Mouse (Mus musculus) C2C12 (cell line): ENCODE data around the gene Neurl1b. TPM values are rescaled to one million over a fixed set of nuclear protein-coding genes. Genes with fewer than 3 reads are reported as not detected.

ENCODE experiments used
- H3K27me3 ChIP-seq: one replicate; pipeline ENCODE4 v1.6.1; 2011; ENCODE audit not compliant: control insufficient read depth, insufficient read depth, insufficient read length
- H3K36me3 ChIP-seq: one replicate; pipeline ENCODE4 v1.6.1; 2011; ENCODE audit not compliant: control insufficient read depth, insufficient read depth
- H3K4me3 ChIP-seq: one replicate; pipeline ENCODE4 v1.5.1; 2011; ENCODE audit warnings: mild to moderate bottlenecking, control low read depth; ENCODE audit not compliant: poor library complexity, insufficient read depth, severe bottlenecking
- H3K79me2 ChIP-seq: one replicate; pipeline ENCODE4 v1.6.1; 2011; ENCODE audit not compliant: control insufficient read depth, insufficient read depth
- H3K79me3 ChIP-seq: one replicate; pipeline ENCODE4 v1.6.1; 2011; ENCODE audit warnings: low read depth, control low read depth
- H3ac ChIP-seq: one replicate; pipeline ENCODE3; 2011; ENCODE audit warnings: low read depth; ENCODE audit not compliant: control insufficient read depth, insufficient read length
- CEBPB ChIP-seq: IDR thresholded peaks from one replicate; pipeline ENCODE4 v1.6.1; 2011; ENCODE audit warnings: low read depth, mild to moderate bottlenecking, control low read depth, moderate library complexity
- CTCF ChIP-seq: IDR thresholded peaks from one replicate; pipeline ENCODE4 v1.5.1; 2011; ENCODE audit not compliant: control insufficient read depth, insufficient read depth, insufficient read length
- FOSL1 ChIP-seq: IDR thresholded peaks from one replicate; pipeline ENCODE4 v1.8.0; 2011; ENCODE audit warnings: mild to moderate bottlenecking, low read length; ENCODE audit not compliant: poor library complexity, insufficient read depth, severe bottlenecking
- MAX ChIP-seq: IDR thresholded peaks from one replicate; pipeline ENCODE4 v1.6.1; 2011; ENCODE audit warnings: mild to moderate bottlenecking, control low read depth
- MYOD1 ChIP-seq: IDR thresholded peaks from one replicate; pipeline ENCODE4 v1.6.1; 2011; ENCODE audit warnings: low read depth; ENCODE audit not compliant: control insufficient read depth, insufficient read length
- MYOG ChIP-seq: IDR thresholded peaks from one replicate; pipeline ENCODE4 v1.6.1; 2011; ENCODE audit not compliant: control insufficient read depth, insufficient read length; ENCODE audit errors: extremely low read depth
- USF1 ChIP-seq: IDR thresholded peaks from one replicate; pipeline ENCODE4 v1.6.1; 2011; ENCODE audit warnings: low read depth, mild to moderate bottlenecking, control low read depth, moderate library complexity
- polyA plus RNA-seq: library from polyadenylated mRNA; unstranded; fragments of >200 nt; fragmentation: generic; extraction: Trizol; gene quantifications from one replicate; pipeline ENCODE4 v1.2.1, GENCODE M21; 2012; ENCODE audit warnings: missing spikeins

Gene Neurl1b
- polyA plus RNA-seq, 1 experiment = 0.22 TPM

DNA sequence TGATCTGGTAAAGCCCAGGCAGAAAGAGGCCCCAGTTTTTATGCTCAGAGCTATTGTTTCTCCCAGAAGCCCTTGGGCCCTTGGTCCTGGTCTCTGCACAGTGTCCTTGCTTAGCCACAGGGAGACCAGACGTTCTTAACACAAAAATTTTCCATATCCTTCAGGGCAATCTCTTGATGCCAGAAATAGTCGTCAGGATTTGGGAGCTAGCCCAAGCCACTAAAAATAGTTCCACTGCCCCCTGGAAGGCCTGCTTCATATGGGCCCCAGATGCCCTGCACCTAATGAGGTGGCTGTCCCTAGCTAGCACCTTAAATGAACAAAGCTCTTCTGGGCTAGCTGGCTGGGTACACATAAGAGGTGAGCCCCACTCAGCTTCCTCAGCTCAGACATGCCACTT lies 76.3 kb downstream of the Neurl1b start:
- Histone ChIP-seq H3K79me3 (no peaks in the 10 kb centered on the region), H3K4me3 (no peak overlapping the region), H3ac (no peak overlapping the region), H3K36me3 (no peaks in the 10 kb centered on the region), H3K79me2 (no peaks in the 10 kb centered on the region), H3K27me3 (no peaks in the 10 kb centered on the region)
- TF ChIP-seq MAX (no peak), FOSL1 (no peak), MYOG (no peak), CTCF (no peak), USF1 (no peak), MYOD1 (no peak), CEBPB (no peak)

DNA sequence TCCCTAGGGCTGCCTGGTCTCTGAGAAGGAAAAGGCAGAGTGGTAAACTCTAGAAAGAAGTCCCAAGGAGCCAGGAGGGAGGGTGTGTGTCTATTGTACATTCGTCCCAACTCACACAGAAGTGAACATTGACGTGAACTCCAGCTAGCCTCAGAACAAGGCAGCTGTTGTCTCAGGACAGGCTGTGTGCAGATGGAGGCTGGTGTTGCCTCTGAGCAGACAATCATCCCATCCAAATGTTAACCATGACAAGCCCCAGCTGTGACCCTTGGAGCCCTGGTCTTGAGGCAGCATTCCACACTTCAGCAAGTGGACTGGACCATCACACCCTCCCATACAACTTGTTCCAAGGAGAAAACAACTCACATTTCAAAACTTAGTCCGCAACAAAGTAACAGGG lies 77.6 kb downstream of the Neurl1b start:
- no peak overlapping the region for H3ac ChIP-seq
- H3K79me3 ChIP-seq = no peaks in the 10 kb centered on the region
- H3K36me3 ChIP-seq = no peaks in the 10 kb centered on the region
- H3K27me3 ChIP-seq = no peaks in the 10 kb centered on the region
- H3K4me3 ChIP-seq = no peak overlapping the region
- TF ChIP-seq MYOD1 (no peak), USF1 (no peak), MYOG (no peak), FOSL1 (no peak), CEBPB (no peak), CTCF (no peak), MAX (no peak)
- H3K79me2 ChIP-seq = no peaks in the 10 kb centered on the region

DNA sequence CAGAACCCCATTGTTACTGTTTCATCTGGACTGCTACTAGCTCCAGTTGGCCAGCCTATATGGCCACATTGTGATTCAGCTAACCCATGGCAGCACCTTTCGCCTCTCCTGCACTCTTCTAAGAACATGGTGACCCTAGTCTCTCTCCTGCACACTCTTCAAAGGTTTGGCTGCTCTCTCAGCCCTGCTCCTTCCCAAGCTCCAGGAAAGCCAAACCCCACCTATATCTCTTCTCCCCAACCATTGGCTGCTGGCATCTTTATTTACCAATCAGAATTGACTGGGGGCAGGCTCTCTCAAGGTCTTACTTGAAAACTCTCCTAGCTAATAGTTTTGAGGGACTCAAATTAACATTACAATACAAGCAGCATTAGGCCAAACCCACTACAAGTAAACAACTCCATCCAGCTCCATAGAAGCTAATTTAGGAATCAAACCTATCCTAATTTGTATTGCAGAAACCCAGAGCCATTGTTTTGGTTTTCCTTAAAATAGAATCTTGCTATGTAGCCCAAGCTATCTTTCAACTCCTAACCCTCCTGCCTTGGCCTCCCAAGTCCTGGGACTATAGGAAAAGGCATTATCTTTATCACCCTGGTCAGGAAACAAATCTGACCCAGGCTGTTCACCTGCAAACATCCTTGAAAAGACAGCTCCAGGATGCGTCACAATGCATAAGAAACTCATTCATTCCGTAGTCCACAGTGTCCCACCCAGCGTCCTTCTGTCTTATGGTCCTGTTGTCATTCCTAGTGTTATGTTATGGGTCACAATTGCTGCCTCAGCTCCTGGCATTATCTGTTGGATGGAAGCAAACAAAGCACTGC lies 80.2 kb downstream of the Neurl1b start:
- no peak overlapping the region for H3K4me3 ChIP-seq
- no peaks in the 10 kb centered on the region for H3K36me3 ChIP-seq
- H3K79me2 ChIP-seq = no peaks in the 10 kb centered on the region
- TF ChIP-seq FOSL1 (no peak), MYOD1 (no peak), CTCF (no peak), USF1 (no peak), MYOG (no peak)
- no peaks in the 10 kb centered on the region for H3K79me3 ChIP-seq
- no peak overlapping the region for H3ac ChIP-seq
- H3K27me3 ChIP-seq = no peaks in the 10 kb centered on the region

Other genes with a start within 250 kb of the Neurl1b start
- 0.05 TPM for gene Pdia2, start 215.7 kb upstream of the Neurl1b start, polyA plus RNA-seq
- gene Rgs11, start 211.9 kb upstream of the Neurl1b start, polyA plus RNA-seq = not detected
- 9.6 TPM for gene Arhgdig, start 207.0 kb upstream of the Neurl1b start, polyA plus RNA-seq
- gene Fam234a, start 170.6 kb upstream of the Neurl1b start, polyA plus RNA-seq = 25.2 TPM
- 45.0 TPM for gene Luc7l, start 161.9 kb upstream of the Neurl1b start, polyA plus RNA-seq
- gene Ergic1, start 146.7 kb downstream of the Neurl1b start, polyA plus RNA-seq = 114 TPM
- 16.4 TPM for gene Dusp1, start 147.3 kb downstream of the Neurl1b start, polyA plus RNA-seq
- gene Atp6v0e, start 248.4 kb downstream of the Neurl1b start, polyA plus RNA-seq = 236 TPM